Mouse (Mus musculus) heart, adult 9 months (tissue): ENCODE results near the gene Gm5565.
A peak's percentile ranks its signal among the peaks of the same experiment; 100 is the strongest.
"Not testable (repeated sequence)": the region's sequence is repeated elsewhere in the genome, so short reads cannot be mapped to it uniquely, and the experiment has no call there.

ENCODE experiments used
- DNase-seq, 2 experiments: peaks; one replicate each; pipeline ENCODE4 v3.0.0; 2022; ENCODE audit warnings: low spot score in 2 of 2

The Gm5565 gene

GRCm38 (mm10) chr5:146160439-146160838, at the start of gene Gm5565:
Gm5565 (minus strand) TSS chr5:146160539.
- DNase-seq: not testable (repeated sequence)

GRCm38 (mm10) chr5:146205537-146205936, 45.2 kb upstream of the Gm5565 start:
- no peak for DNase-seq

- no peak for DNase-seq
Measured at GRCm38 (mm10) chr5:146203921-146204320, 43.6 kb upstream of the Gm5565 start.

GRCm38 (mm10) chr5:146200580-146200979, 40.2 kb upstream of the Gm5565 start:
- no peak for DNase-seq

GRCm38 (mm10) chr5:146199540-146199939, 39.2 kb upstream of the Gm5565 start:
- no peak for DNase-seq

GRCm38 (mm10) chr5:146199073-146199472, 38.7 kb upstream of the Gm5565 start:
- DNase-seq: no peak

GRCm38 (mm10) chr5:146193360-146193759, 33.0 kb upstream of the Gm5565 start:
- DNase-seq: no peak

GRCm38 (mm10) chr5:146190501-146191269, 30.3 kb upstream of the Gm5565 start:
- DNase-seq: no peak

- DNase-seq: no peak
Measured at GRCm38 (mm10) chr5:146190093-146190492, 29.8 kb upstream of the Gm5565 start.

- DNase-seq: no peak
Measured at GRCm38 (mm10) chr5:146188712-146189111, 28.4 kb upstream of the Gm5565 start.

- no peak for DNase-seq
Measured at GRCm38 (mm10) chr5:146188144-146188543, 27.8 kb upstream of the Gm5565 start.

- peak; percentile 36 to 39 for DNase-seq
Measured at GRCm38 (mm10) chr5:146187441-146187840, 27.1 kb upstream of the Gm5565 start.

GRCm38 (mm10) chr5:146185204-146185603, 24.9 kb upstream of the Gm5565 start, which contains the start of gene 1700001J03Rik:
1700001J03Rik (minus strand) TSS chr5:146185304.
- DNase-seq: not testable (repeated sequence)

GRCm38 (mm10) chr5:146172744-146173143, 12.4 kb upstream of the Gm5565 start:
- DNase-seq: not testable (repeated sequence)

GRCm38 (mm10) chr5:146170621-146171020, 10.3 kb upstream of the Gm5565 start, which contains the start of gene Gm6309:
Gm6309 (minus strand) TSS chr5:146170721.
- not testable (repeated sequence) for DNase-seq

- not testable (repeated sequence) for DNase-seq
Measured at GRCm38 (mm10) chr5:146158326-146158725, 2.0 kb downstream of the Gm5565 start.

- DNase-seq: no peak
Measured at GRCm38 (mm10) chr5:146150454-146150853, 9.9 kb downstream of the Gm5565 start.

- no peak for DNase-seq
Measured at GRCm38 (mm10) chr5:146147903-146148302, 12.4 kb downstream of the Gm5565 start.
